Mouse (Mus musculus) cerebellum, adult (tissue): ENCODE data around the gene Jak1.
"Not testable (repeated sequence)": the region's sequence is repeated elsewhere in the genome, so short reads cannot be mapped to it uniquely, and the experiment has no call there.

ENCODE experiments used
- ATAC-seq: cut with Nextera tagmentation; 2 replicates; pipeline ENCODE4 v1.9.2; 2017; ENCODE audit warnings: mild to moderate bottlenecking, moderate library complexity, mixed read lengths; ENCODE audit not compliant: insufficient number of reproducible peaks, low FRiP score, low TSS enrichment

Gene Jak1

DNA sequence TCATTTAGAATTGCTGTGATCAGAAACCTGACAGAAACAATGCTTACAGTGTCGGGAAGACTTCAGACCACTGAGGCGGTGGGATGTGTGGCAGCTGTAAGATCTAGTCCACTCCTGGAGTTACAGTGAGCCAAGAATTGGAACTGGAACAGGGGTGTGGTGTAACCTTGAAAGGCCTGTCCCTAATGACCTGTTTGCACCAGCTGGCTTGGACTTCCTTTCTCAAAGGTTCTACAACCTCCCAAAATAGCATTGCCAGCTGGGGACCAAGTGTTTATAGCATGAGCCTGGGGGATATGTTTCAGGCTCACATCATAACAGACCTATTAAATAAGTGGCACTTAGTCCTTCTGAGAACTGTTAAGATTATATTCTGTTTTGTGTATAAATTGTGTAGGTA lies 15.0 kb upstream of the Jak1 start:
- no peak for ATAC-seq

DNA sequence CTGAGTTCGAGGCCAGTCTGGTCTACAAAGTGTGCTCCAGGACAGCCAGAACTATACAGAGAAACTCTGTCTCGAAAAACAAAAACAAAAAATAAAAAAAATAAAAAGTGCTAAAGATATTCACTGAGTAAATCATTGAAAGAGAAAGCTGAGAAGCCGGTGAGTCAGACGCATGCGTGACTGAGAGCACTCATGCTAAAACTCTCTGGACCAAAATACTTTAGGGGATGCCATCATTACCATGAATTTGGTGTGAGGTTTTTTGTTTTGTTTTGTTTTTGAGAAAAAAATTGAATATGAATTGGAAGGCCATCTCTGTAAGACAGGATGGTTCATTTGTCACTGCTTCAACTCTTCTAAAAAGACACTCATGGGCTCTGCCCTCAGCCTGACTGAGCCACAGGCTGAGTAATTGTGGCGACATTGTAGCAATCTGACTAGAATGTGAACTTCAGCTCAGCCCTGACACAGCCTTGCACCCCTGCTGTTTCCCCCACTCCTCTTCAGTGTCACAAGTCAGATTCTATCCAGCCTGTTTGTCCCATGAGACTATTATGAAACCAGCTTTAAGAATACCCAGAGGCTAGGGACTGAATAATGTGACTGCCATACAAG lies 11.5 kb upstream of the Jak1 start:
- no peak for ATAC-seq

DNA sequence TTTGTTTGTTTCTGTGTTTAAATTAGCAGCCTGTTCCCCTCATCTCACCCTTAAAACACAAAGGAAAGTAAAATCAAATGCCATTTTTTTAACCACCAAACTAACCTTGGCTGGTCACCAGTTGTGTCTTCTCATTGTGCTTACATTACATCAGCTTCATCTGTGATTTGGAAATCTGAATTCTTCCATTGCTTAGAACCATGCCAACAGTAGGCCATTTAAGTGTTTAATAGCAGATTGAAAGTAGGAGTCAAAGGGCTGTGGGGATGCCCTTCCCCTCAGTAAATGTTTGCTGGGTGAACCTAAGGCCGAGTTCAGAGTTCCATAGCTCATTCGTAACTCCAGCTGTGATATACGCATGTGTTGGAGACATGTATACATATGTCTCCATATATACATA lies 10.8 kb upstream of the Jak1 start:
- ATAC-seq, result no peak

DNA sequence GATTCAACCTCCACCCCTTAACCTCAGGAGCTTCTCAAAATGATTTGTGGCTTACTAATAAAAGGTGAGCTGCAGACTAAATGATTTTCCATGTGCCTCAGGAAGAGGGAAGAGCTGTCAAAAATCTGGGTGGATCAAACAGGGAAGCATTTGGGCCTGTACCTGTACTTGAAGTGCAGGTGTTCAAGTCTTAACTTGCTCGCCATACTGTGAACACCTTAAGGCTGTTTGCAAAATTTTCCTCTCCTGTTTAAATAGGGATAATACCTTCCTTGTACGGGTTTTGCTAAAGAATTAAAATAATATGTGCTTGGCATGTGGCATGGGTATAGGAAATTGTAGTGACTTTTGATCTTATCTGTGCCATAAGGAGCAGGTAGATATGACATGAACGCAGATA lies 5.7 kb upstream of the Jak1 start:
- ATAC-seq, result no peak

DNA sequence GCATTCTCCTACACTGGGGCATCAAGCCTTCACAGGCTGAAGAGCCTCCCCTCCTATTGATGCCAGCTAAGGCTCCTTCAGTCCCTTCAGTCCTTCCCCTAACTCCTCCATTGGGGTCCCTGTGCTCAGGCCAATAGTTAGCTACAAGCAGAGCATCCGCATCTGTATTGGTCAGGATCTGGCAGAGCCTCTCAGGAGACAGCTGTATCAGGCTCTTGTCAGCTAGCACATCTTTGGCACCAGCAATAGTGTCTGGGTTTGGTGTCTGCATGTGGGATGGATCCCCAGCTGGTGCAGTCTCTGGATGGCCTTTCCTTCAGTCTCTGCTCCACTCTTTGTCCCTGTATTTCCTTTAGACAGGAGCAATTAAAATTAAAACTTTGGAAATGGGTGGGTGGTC lies 3.4 kb upstream of the Jak1 start:
- not testable (repeated sequence) for ATAC-seq

DNA sequence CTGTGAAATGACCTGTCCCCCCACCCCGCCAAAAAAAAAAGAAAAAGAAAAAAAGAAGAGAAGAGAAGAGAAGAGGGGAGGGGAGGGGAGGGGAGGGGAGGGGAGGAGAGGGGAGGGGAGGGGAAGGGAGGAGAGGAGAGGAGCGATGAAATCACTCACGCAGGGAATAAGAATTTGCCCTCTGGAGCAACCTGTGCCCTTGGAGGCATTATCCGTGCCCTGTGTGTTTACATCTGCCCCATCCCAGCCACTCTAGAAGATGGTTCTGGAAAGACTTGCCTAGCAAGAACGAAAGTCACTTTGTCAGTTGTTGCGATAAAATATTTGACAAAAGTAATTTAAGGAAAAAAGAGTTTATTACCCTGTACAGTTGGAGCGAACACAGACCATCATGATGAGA lies 441 bp upstream of the Jak1 start:
- ATAC-seq, result no peak

DNA sequence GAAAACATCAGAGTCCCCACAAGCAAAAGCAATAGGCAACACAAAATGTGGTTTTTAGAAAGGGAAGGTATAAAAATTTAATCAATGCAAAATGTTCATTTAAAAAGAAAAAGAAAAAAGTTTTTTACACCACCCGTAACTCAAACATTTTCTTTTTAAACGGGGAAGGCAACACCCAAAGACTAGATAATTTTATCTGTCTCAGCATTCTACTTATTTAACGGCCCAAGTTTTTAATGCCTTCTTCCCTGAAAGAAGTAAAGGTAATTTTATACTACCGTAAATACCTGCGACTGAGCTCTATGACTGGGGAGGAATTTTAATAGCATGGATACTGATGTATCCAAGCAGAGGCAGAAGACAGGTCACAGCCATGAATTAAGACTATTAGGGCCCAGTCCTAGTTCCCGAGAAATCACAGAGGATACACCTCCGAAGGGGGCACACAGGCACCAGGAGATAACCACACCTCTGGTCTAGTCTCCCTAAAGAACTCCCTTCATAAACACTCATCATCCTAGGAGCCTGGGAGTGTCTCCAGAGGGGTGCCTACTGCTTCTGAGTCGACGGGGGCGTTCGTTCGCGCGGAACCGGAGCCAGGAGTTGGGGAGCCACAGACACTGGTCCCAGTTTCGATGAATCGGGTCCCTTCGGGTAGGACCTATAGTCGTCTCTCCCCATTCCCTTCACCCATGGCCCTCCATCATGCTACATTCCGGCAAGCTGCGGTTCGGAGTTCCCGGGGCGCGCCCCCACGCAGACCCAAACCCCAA lies 928 bp downstream of the Jak1 start:
- ATAC-seq, result peak; percentile 47

DNA sequence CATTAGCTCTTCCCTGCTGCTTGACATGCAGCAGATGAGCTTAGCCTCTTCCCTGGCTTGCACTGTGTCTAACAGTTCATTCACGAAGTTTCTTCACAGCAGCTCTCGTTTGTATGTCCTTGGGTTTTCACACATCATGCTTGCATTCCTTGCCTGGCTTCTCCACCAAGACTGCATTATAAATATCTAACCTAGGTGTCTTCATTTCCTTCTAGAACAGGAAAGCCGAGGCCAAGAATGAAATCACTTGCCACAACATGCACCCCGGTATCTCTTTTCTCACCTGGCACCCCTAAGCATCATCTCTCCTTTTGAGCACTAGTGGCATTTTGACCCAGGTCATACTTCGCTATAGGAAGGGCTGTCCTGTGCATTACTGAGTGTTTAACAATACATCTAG lies 3.5 kb downstream of the Jak1 start:
- ATAC-seq, result no peak

DNA sequence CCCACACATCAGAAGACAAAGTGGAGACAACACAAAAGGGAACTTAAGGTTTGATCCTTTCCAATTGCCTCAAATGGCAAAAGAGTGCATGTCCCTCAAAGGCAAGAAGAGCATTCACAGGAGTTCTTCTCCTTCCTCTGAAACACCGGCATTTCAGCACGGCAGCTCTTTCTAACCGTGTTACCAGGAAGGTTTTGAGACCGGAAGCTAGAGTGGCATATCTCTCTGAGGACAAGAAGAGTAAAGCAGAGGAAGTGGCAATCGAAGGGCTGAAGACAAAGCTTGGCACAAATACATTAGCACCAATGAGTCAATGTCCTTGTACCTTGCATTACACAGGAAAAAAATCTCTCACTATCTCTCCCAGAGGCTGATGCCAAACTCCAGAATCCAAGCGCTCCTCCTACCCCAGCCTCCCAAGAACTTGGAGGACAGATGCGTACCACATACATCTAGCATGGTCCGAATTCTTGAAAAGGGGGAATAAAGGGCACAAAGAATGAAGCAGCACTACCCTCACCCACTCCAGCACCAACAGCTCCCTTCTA lies 4.3 kb downstream of the Jak1 start:
- no peak for ATAC-seq

DNA sequence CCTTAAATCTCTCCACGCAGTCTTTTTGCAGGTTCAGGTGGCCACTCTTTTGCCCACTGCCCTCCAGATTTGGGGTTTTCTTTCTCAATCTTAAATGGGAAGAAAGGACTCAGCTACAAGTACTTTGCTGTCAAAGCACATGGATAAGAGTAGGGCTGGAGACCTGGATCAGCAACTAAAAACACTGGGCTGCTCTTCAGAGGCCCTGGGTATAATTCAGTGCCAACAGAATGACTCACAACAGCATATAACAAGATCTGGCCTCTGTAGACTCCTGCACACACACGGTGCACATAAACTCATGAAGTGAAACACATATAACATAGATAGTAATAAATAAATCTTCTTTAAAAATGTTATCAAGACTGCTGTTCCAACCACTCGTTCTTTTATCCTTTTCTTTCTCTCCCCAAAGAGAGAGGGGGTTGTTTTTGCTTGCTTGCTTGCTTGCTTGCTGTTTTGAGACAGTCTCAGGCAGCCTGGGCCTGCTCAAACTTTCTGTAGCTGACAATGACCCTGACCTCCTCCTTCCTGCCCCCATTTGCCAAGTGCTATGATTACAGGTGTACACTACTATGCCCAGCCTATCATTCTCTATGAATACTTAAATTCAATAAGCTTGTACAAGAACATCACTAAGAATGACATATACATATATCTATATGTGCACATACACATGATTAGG lies 8.4 kb downstream of the Jak1 start:
- ATAC-seq, result no peak

DNA sequence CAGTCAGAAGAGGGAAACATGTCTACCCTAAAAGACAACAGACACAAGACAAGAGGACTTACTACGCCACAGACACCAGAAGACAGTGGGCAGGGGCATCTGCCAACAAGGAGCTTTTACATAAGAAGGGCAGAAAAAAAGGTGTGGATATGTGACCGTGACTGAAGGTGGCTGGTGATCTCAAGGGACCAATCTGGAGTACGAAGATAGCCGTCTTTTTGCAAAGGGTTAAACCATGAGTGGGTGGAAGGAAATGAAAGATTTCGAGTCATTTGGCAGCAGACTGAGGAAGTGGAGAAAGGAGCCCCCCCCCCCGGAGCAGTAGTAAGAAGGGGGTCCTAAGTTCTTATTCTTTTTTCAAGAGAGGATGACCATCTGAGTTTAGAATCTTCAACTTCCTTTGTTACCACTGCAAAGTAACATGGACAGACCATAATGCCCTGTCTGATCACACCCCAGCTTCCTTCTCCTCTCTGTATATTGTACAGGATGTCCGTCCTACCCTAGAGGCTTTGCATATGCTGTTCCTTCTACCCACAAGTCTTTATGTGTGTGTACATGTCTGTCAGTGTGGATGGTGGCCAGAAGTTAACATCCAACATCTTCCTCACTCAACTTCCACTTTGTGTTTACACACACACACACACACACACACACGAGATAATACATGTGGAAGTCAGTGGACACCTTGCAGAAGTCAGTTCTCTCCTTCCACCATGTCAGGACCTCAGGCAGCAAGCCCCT lies 10.3 kb downstream of the Jak1 start:
- ATAC-seq, result no peak

DNA sequence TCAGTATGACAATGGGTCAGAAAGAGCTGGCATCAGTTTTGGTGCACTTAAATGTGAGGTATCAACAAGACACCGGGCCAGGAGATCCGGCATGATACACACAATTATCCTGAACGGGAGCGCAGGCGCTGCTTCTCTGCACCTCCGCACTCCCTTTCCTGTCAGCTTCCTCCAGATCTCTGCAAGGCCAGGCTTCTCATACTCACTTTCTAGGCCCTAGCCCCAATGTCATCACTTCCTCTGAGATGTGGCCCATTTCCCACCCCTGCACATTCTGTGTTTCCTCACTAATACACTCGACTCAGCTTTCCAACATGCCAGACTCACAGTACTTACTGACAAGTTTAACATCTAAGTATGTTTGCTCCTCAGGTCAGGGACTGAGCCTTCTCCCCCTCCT lies 11.1 kb downstream of the Jak1 start:
- ATAC-seq, result no peak

DNA sequence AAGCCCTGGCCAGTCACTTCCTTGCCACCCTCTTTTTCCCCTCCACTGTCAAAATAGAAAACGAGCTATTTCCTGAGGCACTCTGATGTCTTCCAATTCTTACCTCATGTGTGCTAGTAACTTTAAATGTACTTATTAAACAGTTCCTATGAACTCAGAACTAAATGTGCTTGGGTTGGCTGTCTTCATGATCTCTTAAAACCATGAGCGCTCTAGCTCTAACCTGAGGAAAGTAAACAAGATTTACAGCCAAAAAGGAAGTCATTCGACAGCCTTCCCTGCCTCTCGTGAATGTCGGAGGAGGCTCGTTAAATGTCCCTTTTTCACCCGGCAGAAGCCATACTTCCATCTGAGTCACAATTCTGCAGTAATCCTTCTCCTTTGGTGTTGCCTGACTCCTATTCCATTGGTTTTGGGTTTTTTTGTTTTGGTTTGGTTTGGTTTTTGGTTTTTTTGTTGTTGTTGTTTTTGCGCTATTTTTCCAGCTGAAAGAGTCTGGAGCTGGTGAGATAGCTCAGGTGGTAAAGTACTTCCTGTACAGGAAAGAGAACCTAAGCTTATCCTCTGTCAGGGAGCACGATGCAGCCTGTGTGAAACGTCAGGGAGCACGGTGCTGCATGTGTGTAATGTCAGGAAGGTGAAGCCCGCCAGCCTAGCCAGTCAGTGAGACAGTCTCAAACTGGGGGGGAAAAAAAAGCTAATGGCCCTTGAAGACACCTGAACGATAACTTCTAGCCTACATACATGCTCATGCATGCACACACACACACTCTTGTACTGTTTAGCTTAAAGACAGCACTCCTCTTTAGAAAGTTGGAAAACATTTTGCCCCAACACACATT lies 12.1 kb downstream of the Jak1 start:
- no peak for ATAC-seq

DNA sequence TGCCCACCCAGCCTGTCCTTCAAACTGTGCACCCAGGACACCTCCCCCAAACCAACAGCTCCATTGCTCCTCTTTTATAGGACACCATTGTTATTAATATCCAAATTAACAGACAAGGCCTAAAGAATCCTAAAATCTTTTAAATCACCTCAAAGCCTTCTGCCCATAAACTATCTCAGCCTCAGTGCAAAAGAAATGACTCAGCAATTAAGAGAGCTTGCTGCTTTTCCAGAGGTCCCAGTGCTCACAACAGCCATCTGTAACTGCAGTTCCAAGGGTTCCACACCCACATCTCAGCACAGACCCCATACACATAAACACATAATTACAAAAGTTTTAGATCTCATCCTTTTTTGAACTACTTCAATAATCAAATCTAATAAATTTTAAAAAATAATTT lies 13.1 kb downstream of the Jak1 start:
- no peak for ATAC-seq

DNA sequence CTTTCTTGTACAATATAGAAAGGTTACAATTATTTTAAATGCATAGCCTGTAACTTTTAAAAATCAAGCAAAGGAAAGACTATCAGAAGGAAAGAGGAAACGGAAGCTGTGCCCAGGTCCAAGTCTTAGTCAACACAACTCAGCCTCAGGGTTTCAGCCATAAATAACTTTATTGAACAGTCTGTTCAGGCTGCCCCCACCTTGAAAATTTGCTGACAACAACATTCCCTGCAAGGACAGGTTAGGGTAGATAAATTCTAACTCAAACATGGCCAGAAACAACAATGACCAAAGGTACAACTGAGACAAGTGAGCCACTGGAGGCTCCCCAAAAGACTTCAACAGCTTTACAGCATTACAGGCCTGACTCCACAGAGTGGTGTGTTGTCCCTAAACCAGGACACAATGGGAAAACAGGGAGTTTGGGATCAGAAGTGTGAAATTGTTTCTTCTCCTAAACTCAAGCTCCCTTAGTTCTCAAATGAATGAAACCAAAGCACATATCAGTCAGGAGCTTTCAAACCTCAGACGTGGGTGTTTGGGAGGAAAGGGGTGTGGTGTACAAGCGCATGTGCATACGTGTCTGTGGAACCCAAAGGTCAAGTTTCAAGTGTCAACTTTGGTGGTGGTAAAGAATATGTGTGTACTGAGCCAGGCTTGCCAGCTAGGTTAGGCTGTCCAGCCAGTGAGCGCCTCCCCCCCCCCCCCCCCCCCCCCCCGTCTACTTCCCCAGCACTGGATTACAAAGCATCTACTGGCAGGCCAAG lies 14.9 kb downstream of the Jak1 start:
- no peak for ATAC-seq

DNA sequence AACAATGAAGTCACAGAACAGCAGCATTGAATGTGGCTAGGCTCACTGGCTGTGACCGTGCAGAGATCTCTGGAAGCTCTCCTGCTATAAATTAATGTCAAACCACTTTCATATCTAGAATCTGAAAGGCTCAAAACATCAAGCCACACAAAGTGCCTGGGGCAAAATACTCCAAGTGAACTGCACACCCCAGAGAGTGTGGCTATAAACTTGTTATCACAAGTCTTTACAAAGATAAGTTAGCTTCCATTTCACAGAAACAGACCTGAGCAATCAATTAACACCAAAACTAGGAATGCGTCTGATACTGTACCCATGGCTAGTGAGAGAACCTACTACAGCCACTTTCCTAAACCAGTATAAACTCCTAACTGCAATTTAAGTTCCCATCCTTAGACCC lies 17.7 kb downstream of the Jak1 start:
- ATAC-seq, result no peak

DNA sequence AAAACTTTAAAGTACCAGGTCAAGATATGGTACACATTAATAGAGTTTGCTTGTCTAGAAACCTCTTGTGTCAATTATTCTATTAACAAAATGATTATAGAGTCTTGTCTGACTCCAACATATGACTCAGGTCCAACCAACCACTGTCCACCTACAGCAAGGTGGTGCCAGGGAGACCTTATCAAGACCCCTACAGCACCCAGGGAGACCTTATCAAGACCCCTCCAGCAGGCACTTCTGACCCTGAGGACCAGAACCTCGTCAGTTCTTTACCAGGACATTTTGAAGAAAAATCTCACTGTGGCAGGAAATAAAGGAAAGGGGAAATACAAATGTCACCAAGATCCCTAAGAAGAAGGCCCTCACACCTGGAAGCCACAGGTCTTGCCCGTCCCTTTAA lies 18.5 kb downstream of the Jak1 start:
- ATAC-seq, result no peak

DNA sequence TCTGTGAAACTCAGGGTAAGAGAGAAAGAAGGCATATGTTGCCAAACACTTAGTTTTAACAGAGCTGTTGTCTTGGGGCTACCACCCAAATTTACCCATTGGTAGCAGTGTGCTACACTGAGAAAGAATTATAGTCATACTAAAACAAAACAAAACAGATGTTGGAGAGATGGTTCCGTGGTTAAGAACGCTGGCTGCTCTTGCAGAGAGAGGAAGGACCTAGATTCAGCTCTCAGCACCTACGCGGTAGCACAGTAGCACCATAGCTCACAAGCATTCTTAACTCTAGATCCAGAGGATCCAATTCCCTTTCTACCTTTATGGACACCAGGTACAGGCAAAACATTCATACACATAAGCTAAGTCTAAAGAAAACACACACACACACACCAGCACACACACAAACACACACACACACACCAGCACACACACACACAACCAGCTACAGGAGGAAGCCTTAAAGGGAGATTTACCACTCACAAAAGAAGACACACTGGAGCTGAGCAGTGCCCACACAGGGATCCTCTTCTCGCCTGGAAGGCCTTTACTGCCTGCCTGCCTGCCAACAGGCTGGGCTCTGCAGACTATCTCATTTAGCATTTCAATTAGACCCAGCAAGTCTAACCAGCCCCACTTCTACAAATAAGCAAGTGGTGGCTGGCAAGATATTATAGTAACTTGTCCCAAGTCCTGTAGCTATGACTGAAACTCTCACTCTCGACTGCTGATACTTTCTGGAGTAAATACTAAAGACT lies 20.6 kb downstream of the Jak1 start:
- ATAC-seq, result peak; percentile 52; the same call in 1 of the 2 replicates

DNA sequence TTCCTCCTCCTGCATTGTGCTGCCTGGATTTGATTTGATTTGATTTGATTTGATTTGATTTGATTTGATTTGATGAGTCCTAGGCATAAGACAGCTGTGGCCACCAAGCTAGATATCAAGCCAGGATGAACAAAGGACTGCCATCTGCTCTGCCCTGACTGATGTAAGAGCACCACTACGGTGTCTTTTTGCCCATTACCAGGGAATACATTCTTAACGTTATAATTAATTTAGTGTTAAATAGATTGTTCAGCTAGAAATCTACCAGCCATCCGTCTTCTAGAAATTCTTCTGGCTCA lies 24.3 kb downstream of the Jak1 start:
- no peak for ATAC-seq
